Mouse (Mus musculus) liver, embryonic 14.5 days (tissue): ENCODE results near the gene Rbms3.

Source experiments
- CTCF ChIP-seq: IDR thresholded peaks from 2 replicates; pipeline ENCODE4 v1.5.1; 2016; ENCODE audit warnings: antibody characterized with exemption, low read depth, control low read depth
- EP300 ChIP-seq: IDR thresholded peaks from 2 replicates; pipeline ENCODE4 v1.6.1; 2016; ENCODE audit warnings: antibody characterized with exemption, low read depth

DNA sequence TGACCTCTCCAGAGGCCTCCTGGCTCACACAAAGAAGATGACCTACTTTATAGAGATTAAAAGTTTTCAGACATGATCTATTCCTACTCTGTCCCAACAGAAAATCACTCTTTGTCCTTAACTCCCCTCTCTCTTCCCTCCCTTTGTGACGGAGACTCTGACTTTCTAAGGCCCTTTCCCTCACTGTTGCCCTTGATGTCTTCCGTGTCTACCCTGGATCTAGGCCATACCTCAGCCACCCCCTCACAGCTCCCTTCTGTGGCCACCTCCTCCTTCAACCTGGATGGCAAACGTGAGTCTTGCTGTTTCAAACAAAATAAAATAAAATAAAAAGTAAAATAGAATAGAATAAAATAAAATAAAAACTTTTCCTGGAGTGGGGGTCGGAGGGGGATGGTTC, 408.2 kb downstream of the Rbms3 start:
- no peak for TF ChIP-seq EP300
- no peak for TF ChIP-seq CTCF
